Comparison of ENCODE assay signal across 27 mouse cellular contexts in genomic region chr6:29545611-29546010, GRCm38 (mm10).
"Had no signal": no experiment of that assay in that cellular context is flagged by ENCODE, and none has a peak within 500 bp of the region (broad histone marks: within the 10 kb centered on the region; RNA-seq: fewer than 3 reads in every experiment).

No protein-coding gene starts in this region.

- DNase-seq: cerebellum, adult 9-11 months; cerebellum, postnatal 10 days; cerebellum, postnatal 14 days; cerebellum, postnatal 25 days; cerebellum, postnatal 36 days; embryo, embryonic 11 days; forebrain, postnatal 0 days; gastrocnemius, adult 2 months; gastrocnemius, postnatal 10 days; gastrocnemius, postnatal 14 days; gastrocnemius, postnatal 25 days; gastrocnemius, postnatal 36 days; heart, adult 11 months; heart, adult 18-20 months; heart, adult 2 months had no signal

- H3K9me3 ChIP-seq: embryonic facial prominence, embryonic 12.5 days; embryonic facial prominence, embryonic 13.5 days; embryonic facial prominence, embryonic 15.5 days; forebrain, embryonic 12.5 days; forebrain, embryonic 13.5 days; forebrain, embryonic 15.5 days; heart, embryonic 10.5 days had no signal

- H3K4me1 ChIP-seq: embryonic facial prominence, embryonic 10.5 days; embryonic facial prominence, embryonic 12.5 days; embryonic facial prominence, embryonic 13.5 days; embryonic facial prominence, embryonic 15.5 days; forebrain, embryonic 10.5 days; forebrain, embryonic 12.5 days; forebrain, embryonic 13.5 days; forebrain, embryonic 15.5 days; heart, embryonic 10.5 days had no signal

- H3K27ac ChIP-seq: embryonic facial prominence, embryonic 10.5 days; embryonic facial prominence, embryonic 12.5 days; embryonic facial prominence, embryonic 13.5 days; embryonic facial prominence, embryonic 15.5 days; forebrain, embryonic 10.5 days; forebrain, embryonic 12.5 days; forebrain, embryonic 13.5 days; forebrain, embryonic 15.5 days; gastrocnemius, adult 2 months; heart, adult 2 months; heart, embryonic 10.5 days had no signal

- H3K27me3 ChIP-seq: embryonic facial prominence, embryonic 12.5 days; embryonic facial prominence, embryonic 13.5 days; embryonic facial prominence, embryonic 15.5 days; forebrain, embryonic 12.5 days; forebrain, embryonic 13.5 days; forebrain, embryonic 15.5 days had no signal

- H3K4me3 ChIP-seq: embryonic facial prominence, embryonic 10.5 days; embryonic facial prominence, embryonic 12.5 days; embryonic facial prominence, embryonic 13.5 days; embryonic facial prominence, embryonic 15.5 days; erythroblast, embryonic 14.5 days; forebrain, embryonic 10.5 days; forebrain, embryonic 12.5 days; forebrain, embryonic 13.5 days; forebrain, embryonic 15.5 days; gastrocnemius, adult 2 months; heart, adult 2 months; heart, embryonic 10.5 days had no signal

- H3K4me2 ChIP-seq: embryonic facial prominence, embryonic 12.5 days; embryonic facial prominence, embryonic 13.5 days; embryonic facial prominence, embryonic 15.5 days; forebrain, embryonic 12.5 days; forebrain, embryonic 13.5 days; forebrain, embryonic 15.5 days; heart, embryonic 11.5 days had no signal

- H3K9ac ChIP-seq: embryonic facial prominence, embryonic 12.5 days; embryonic facial prominence, embryonic 13.5 days; embryonic facial prominence, embryonic 15.5 days; forebrain, embryonic 12.5 days; forebrain, embryonic 13.5 days; forebrain, embryonic 15.5 days; forebrain, postnatal 0 days had no signal

- ATAC-seq: forebrain, embryonic 13.5 days; forebrain, embryonic 15.5 days; forebrain, embryonic 16.5 days; forebrain, postnatal 0 days had no signal
